Mouse (Mus musculus) midbrain, embryonic 16.5 days (tissue): ENCODE results near the gene Erc2. TPM values are rescaled to one million over a fixed set of nuclear protein-coding genes. Genes with fewer than 3 reads are reported as not detected.

Experiments used
- ATAC-seq: fragments of 200-750 bp; cut with Nextera tagmentation; 2 replicates; pipeline ENCODE4 v1.8.0; 2017; ENCODE audit warnings: moderate TSS enrichment
- H3K27ac ChIP-seq: fragments of 300-500 bp; sonication (generic); 2 replicates; pipeline ENCODE4 v1.5.1; 2014; ENCODE audit warnings: mild to moderate bottlenecking, low read length, mixed read lengths
- H3K27me3 ChIP-seq: fragments of 300-500 bp; sonication (generic); 2 replicates; pipeline ENCODE4 v1.6.1; 2014; ENCODE audit warnings: low read depth, low read length, mixed read lengths; ENCODE audit not compliant: control insufficient read depth, insufficient read depth
- H3K36me3 ChIP-seq: fragments of 300-500 bp; sonication (generic); 2 replicates; pipeline ENCODE4 v1.6.1; 2014; ENCODE audit warnings: mild to moderate bottlenecking, low read length, moderate library complexity, mixed read lengths; ENCODE audit not compliant: control insufficient read depth, insufficient read depth
- H3K4me1 ChIP-seq: fragments of 300-500 bp; sonication (generic); 2 replicates; pipeline ENCODE4 v1.6.1; 2014; ENCODE audit warnings: mild to moderate bottlenecking, low read length, mixed read lengths; ENCODE audit not compliant: control insufficient read depth, insufficient read depth
- H3K4me2 ChIP-seq: fragments of 300-500 bp; sonication (generic); 2 replicates; pipeline ENCODE4 v1.6.1; 2014; ENCODE audit warnings: mild to moderate bottlenecking, low read length, mixed read lengths
- H3K4me3 ChIP-seq: fragments of 300-500 bp; sonication (generic); 2 replicates; pipeline ENCODE4 v1.5.1; 2014; ENCODE audit warnings: low read depth, mild to moderate bottlenecking, low read length, moderate library complexity, mixed read lengths
- H3K9ac ChIP-seq: fragments of 300-500 bp; sonication (generic); 2 replicates; pipeline ENCODE4 v1.6.1; 2014; ENCODE audit warnings: low read depth, low read length, mixed read lengths
- H3K9me3 ChIP-seq: fragments of 300-500 bp; sonication (generic); replicated peaks from 2 replicates; pipeline ENCODE4 v1.6.1; 2014; ENCODE audit warnings: mild to moderate bottlenecking, low read length, mixed read lengths; ENCODE audit not compliant: control insufficient read depth, poor library complexity, severe bottlenecking
- WGBS: fragments of 180-500 bp; shearing (Covaris S2); extraction: QIAGEN DNeasy Blood & Tissue Kit; methylation state at CpG from one replicate; pipeline ENCODE4 v1.1.7; 2014; 5-methylcytosine and 5-hydroxymethylcytosine counted together
- polyA plus RNA-seq: library from polyadenylated mRNA; unstranded; fragments of >200 nt; fragmentation: Nextera tagmentation; extraction: Ambion mirVana; gene quantifications from 2 replicates; pipeline ENCODE4 v1.2.1, GENCODE M21; 2015

Gene Erc2
- polyA plus RNA-seq, 1 experiment from 2014 or later, result 94.2 TPM

GRCm38 (mm10) chr14:27674096-27674495 is 51.9 kb downstream of the Erc2 start:
- Histone ChIP-seq H3K4me3 (no peak overlapping the region), H3K27ac (no peak overlapping the region), H3K9ac (no peak overlapping the region), H3K9me3 (no peaks in the 10 kb centered on the region), H3K4me2 (no peak overlapping the region), H3K36me3 (no peaks in the 10 kb centered on the region), H3K4me1 (no peaks in the 10 kb centered on the region), H3K27me3 (no peaks in the 10 kb centered on the region)
- ATAC-seq, result no peak
- WGBS, result 69% methylated on average over 4 of the region's 4 CpGs

GRCm38 (mm10) chr14:27674561-27674960 is 52.3 kb downstream of the Erc2 start:
- Histone ChIP-seq H3K4me1 (no peaks in the 10 kb centered on the region), H3K9me3 (no peaks in the 10 kb centered on the region), H3K36me3 (no peaks in the 10 kb centered on the region), H3K4me3 (no peak overlapping the region), H3K27ac (no peak overlapping the region), H3K9ac (no peak overlapping the region), H3K27me3 (no peaks in the 10 kb centered on the region), H3K4me2 (no peak overlapping the region)
- WGBS, result 88% methylated on average over 10 of the region's 10 CpGs
- no peak for ATAC-seq

GRCm38 (mm10) chr14:27675071-27675470 is 52.8 kb downstream of the Erc2 start:
- Histone ChIP-seq H3K9ac (no peak overlapping the region), H3K4me2 (no peak overlapping the region), H3K4me3 (no peak overlapping the region), H3K4me1 (no peaks in the 10 kb centered on the region), H3K9me3 (no peaks in the 10 kb centered on the region), H3K27me3 (no peaks in the 10 kb centered on the region), H3K36me3 (no peaks in the 10 kb centered on the region), H3K27ac (no peak overlapping the region)
- no peak for ATAC-seq
- 95% methylated on average over 6 of the region's 6 CpGs for WGBS

- Histone ChIP-seq H3K27me3 (no peaks in the 10 kb centered on the region), H3K27ac (no peak overlapping the region), H3K36me3 (no peaks in the 10 kb centered on the region), H3K9ac (no peak overlapping the region), H3K4me2 (no peak overlapping the region), H3K4me3 (no peak overlapping the region), H3K9me3 (no peaks in the 10 kb centered on the region), H3K4me1 (no peaks in the 10 kb centered on the region)
- no peak for ATAC-seq
- 92% methylated on average over 3 of the region's 3 CpGs for WGBS
Observed at GRCm38 (mm10) chr14:27682368-27683052, 60.3 kb downstream of the Erc2 start.

- no peak overlapping the region for H3K4me2 ChIP-seq
- ATAC-seq, result no peak
- no peaks in the 10 kb centered on the region for H3K4me1 ChIP-seq
- no peaks in the 10 kb centered on the region for H3K36me3 ChIP-seq
- WGBS, result 84% methylated on average over 7 of the region's 7 CpGs
- H3K27me3 ChIP-seq, result no peaks in the 10 kb centered on the region
- H3K9me3 ChIP-seq, result no peaks in the 10 kb centered on the region
- no peak overlapping the region for H3K27ac ChIP-seq
- H3K4me3 ChIP-seq, result no peak overlapping the region
- H3K9ac ChIP-seq, result no peak overlapping the region
Observed at GRCm38 (mm10) chr14:27695781-27696180, 73.6 kb downstream of the Erc2 start.

GRCm38 (mm10) chr14:27717364-27717763 is 95.1 kb downstream of the Erc2 start:
- H3K27me3 ChIP-seq, result no peaks in the 10 kb centered on the region
- H3K9ac ChIP-seq, result no peak overlapping the region
- no peaks in the 10 kb centered on the region for H3K36me3 ChIP-seq
- no peak overlapping the region for H3K27ac ChIP-seq
- H3K4me3 ChIP-seq, result no peak overlapping the region
- H3K4me2 ChIP-seq, result no peak overlapping the region
- 76% methylated on average over 7 of the region's 7 CpGs for WGBS
- H3K4me1 ChIP-seq, result peaks cover 3% of the 10 kb centered on the region
- no peak for ATAC-seq
- no peaks in the 10 kb centered on the region for H3K9me3 ChIP-seq

GRCm38 (mm10) chr14:27719601-27720000 is 97.4 kb downstream of the Erc2 start:
- Histone ChIP-seq H3K4me3 (no peak overlapping the region), H3K36me3 (no peaks in the 10 kb centered on the region), H3K9me3 (no peaks in the 10 kb centered on the region), H3K4me1 (peaks cover 3% of the 10 kb centered on the region), H3K4me2 (no peak overlapping the region), H3K9ac (no peak overlapping the region), H3K27ac (no peak overlapping the region), H3K27me3 (no peaks in the 10 kb centered on the region)
- ATAC-seq, result no peak
- WGBS, result 87% methylated on average over 4 of the region's 4 CpGs

- H3K9ac ChIP-seq, result no peak overlapping the region
- no peak overlapping the region for H3K4me3 ChIP-seq
- H3K4me1 ChIP-seq, result peaks cover 3% of the 10 kb centered on the region
- WGBS, result 97% methylated on average over 3 of the region's 3 CpGs
- H3K9me3 ChIP-seq, result no peaks in the 10 kb centered on the region
- no peaks in the 10 kb centered on the region for H3K27me3 ChIP-seq
- no peak overlapping the region for H3K4me2 ChIP-seq
- no peaks in the 10 kb centered on the region for H3K36me3 ChIP-seq
- no peak overlapping the region for H3K27ac ChIP-seq
- no peak for ATAC-seq
Observed at GRCm38 (mm10) chr14:27720944-27721343, 98.7 kb downstream of the Erc2 start.

- Histone ChIP-seq H3K4me2 (no peak overlapping the region), H3K4me3 (no peak overlapping the region), H3K9ac (no peak overlapping the region), H3K27ac (no peak overlapping the region), H3K27me3 (no peaks in the 10 kb centered on the region), H3K4me1 (peaks cover 3% of the 10 kb centered on the region), H3K36me3 (no peaks in the 10 kb centered on the region), H3K9me3 (no peaks in the 10 kb centered on the region)
- no peak for ATAC-seq
- 83% methylated on average over 3 of the region's 3 CpGs for WGBS
Observed at GRCm38 (mm10) chr14:27721759-27722158, 99.5 kb downstream of the Erc2 start.
